In genomic region chr9:90255844-90256405, GRCm38 (mm10) we compare ENCODE assay signal across 14 mouse cellular contexts. TPM values are rescaled to one million over a fixed set of nuclear protein-coding genes. Genes with fewer than 3 reads are reported as not detected.
DNase-seq lines count a peak whose midpoint lies in the region; ATAC-seq and TF ChIP-seq lines count a peak whose summit lies in the region.
"Had no signal": no experiment of that assay in that cellular context is flagged by ENCODE, and none has a peak within 500 bp of the region (broad histone marks: within the 10 kb centered on the region; RNA-seq: fewer than 3 reads in every experiment).

No protein-coding gene starts in this region.

- no peak overlapping the region for H3K4me3 ChIP-seq in lung, embryonic 15.5 days
- H3K4me3 ChIP-seq in bone marrow, adult 2 months (replicated peaks; ENCODE audit: control insufficient read depth, low read depth, low read length), result no peak overlapping the region
- H3K4me3 ChIP-seq in liver, embryonic 16.5 days (ENCODE audit: low read depth, low read length), result no peak overlapping the region
- H3K4me3 ChIP-seq: stomach, embryonic 15.5 days had no signal

- no peaks in the 10 kb centered on the region for H3K9me3 ChIP-seq in lung, embryonic 15.5 days
- H3K9me3 ChIP-seq in liver, embryonic 16.5 days (replicated peaks; ENCODE audit: control insufficient read depth, low read length), result no peaks in the 10 kb centered on the region
- H3K9me3 ChIP-seq: stomach, embryonic 15.5 days had no signal

- no peaks in the 10 kb centered on the region for H3K27me3 ChIP-seq in lung, embryonic 15.5 days
- no peaks in the 10 kb centered on the region for H3K27me3 ChIP-seq in liver, embryonic 16.5 days (ENCODE audit: control insufficient read depth, insufficient read depth, low read depth, low read length)
- H3K27me3 ChIP-seq: stomach, embryonic 15.5 days had no signal

- no peak for DNase-seq in lung, postnatal 14 days
- no peak for DNase-seq in cerebellum, adult 9-10 months
- DNase-seq: kidney, postnatal 25 days; right cerebral cortex, postnatal 25 days had no signal

- no peak for TF ChIP-seq POLR2A in bone marrow, adult 2 months (IDR thresholded peaks at IDR 0.05; ENCODE audit: borderline replicate concordance, control insufficient read depth, low read depth, low read length)

- no peak overlapping the region for H3K4me2 ChIP-seq in lung, embryonic 15.5 days
- H3K4me2 ChIP-seq in liver, embryonic 16.5 days (ENCODE audit: low read depth, low read length), result no peak overlapping the region
- H3K4me2 ChIP-seq: heart, embryonic 11.5 days; stomach, embryonic 15.5 days had no signal

- no peak for TF ChIP-seq CTCF in bone marrow, adult 2 months (IDR thresholded peaks at IDR 0.05; ENCODE audit: control insufficient read depth, insufficient read depth, low read length)

- 49% methylated on average over 6 of the region's 6 CpGs for WGBS in lung, embryonic 15.5 days
- 44% methylated on average over 6 of the region's 6 CpGs for WGBS in bone marrow, adult 2 months
- WGBS in liver, embryonic 16.5 days (ENCODE audit: insufficient replicate concordance), result 38% methylated on average over 6 of the region's 6 CpGs

- H3K4me1 ChIP-seq in lung, embryonic 15.5 days, result peaks cover 29% of the 10 kb centered on the region
- peaks cover 20% of the 10 kb centered on the region for H3K4me1 ChIP-seq in bone marrow, adult 2 months (ENCODE audit: control insufficient read depth, insufficient read depth, low read length)
- peaks cover 74% of the 10 kb centered on the region for H3K4me1 ChIP-seq in liver, embryonic 16.5 days (ENCODE audit: control insufficient read depth, low read depth, low read length)

- H3K27ac ChIP-seq in lung, embryonic 15.5 days, result no peak overlapping the region
- peak overlapping the region; percentile 20 for H3K27ac ChIP-seq in bone marrow, adult 2 months (ENCODE audit: control insufficient read depth, insufficient read depth, low read depth, low read length, poor library complexity)
- peak overlapping the region; percentile 65 for H3K27ac ChIP-seq in liver, embryonic 16.5 days (ENCODE audit: low read length)
- H3K27ac ChIP-seq: macrophage; stomach, embryonic 15.5 days had no signal

- ATAC-seq in lung, embryonic 15.5 days (ENCODE audit: borderline replicate concordance, extremely low read depth, low FRiP score, low TSS enrichment), result peak; percentile 33; the same call in 1 of the 2 replicates
- peak; percentile 38 for ATAC-seq in granulocyte monocyte progenitor cell, adult 5-6 weeks (replicated peaks; ENCODE audit: poor library complexity, severe bottlenecking)
- no peak for ATAC-seq in liver, embryonic 16.5 days (ENCODE audit: low read depth)
- ATAC-seq in megakaryocyte-erythroid progenitor cell, adult 5-6 weeks (replicated peaks; ENCODE audit: low FRiP score, low TSS enrichment, poor library complexity, severe bottlenecking), result no peak
- no peak for ATAC-seq in erythroblast, adult 5-6 weeks (replicated peaks; ENCODE audit: low FRiP score, poor library complexity, severe bottlenecking)
- ATAC-seq: activated CD4-positive, CD25-positive, alpha-beta regulatory T cell, adult 4 months had no signal

- no peak overlapping the region for H3K9ac ChIP-seq in lung, embryonic 15.5 days
- H3K9ac ChIP-seq in liver, embryonic 16.5 days (ENCODE audit: low read depth, low read length), result peak overlapping the region; percentile 33; the same call in 1 of the 2 replicates
- H3K9ac ChIP-seq: stomach, embryonic 15.5 days had no signal

- H3K36me3 ChIP-seq in lung, embryonic 15.5 days, result no peaks in the 10 kb centered on the region; the same call in 1 of the 2 replicates
- no peaks in the 10 kb centered on the region for H3K36me3 ChIP-seq in liver, embryonic 16.5 days (ENCODE audit: control insufficient read depth, insufficient read depth)

RNA-seq across cellular contexts. Expression of gene Tbc1d2b, which starts 14.7 kb away (rescaled TPM):
- polyA plus RNA-seq in lung, embryonic 15.5 days (2015; fragmentation: Nextera tagmentation; extraction: Ambion mirVana), result 20.9 and 22.7 TPM in 2 replicates
- polyA plus RNA-seq in bone marrow, adult 2 months (2011; ENCODE audit: insufficient read depth, insufficient read length, low replicate concordance, missing spikeins), result 12.5 and 26.2 TPM in 2 replicates
- 61.2 and 68.0 TPM in 2 replicates for total RNA-seq in granulocyte monocyte progenitor cell, adult 5-6 weeks (2014; fragmentation: Nextera tagmentation)
- total RNA-seq in granulocyte monocyte progenitor cell, adult 5-6 weeks (2017), result 48.0 and 51.9 TPM in 2 replicates
- polyA plus RNA-seq in liver, embryonic 16.5 days (2015; fragmentation: Nextera tagmentation; extraction: Ambion mirVana), result 8.0 and 8.3 TPM in 2 replicates
- total RNA-seq in megakaryocyte-erythroid progenitor cell, adult 5-6 weeks (2014; fragmentation: Nextera tagmentation), result 53.8 and 66.1 TPM in 2 replicates
- total RNA-seq in megakaryocyte-erythroid progenitor cell, adult 5-6 weeks (2017), result 31.2 and 33.1 TPM in 2 replicates
- 69.2 and 78.6 TPM in 2 replicates for total RNA-seq in erythroblast, adult 5-6 weeks (2015; ENCODE audit: low replicate concordance)
- 76.9 and 83.4 TPM in 2 replicates for total RNA-seq in erythroblast, adult 5-6 weeks (2017; ENCODE audit: low replicate concordance)

Comparison
In these comparisons a context has a peak if more than half of its experiments do, and no peak if none do; other contexts are left out.
1. ATAC-seq: peak in lung, embryonic 15.5 days (single experiment) and granulocyte monocyte progenitor cell, adult 5-6 weeks (single experiment); none in liver, embryonic 16.5 days (single experiment), megakaryocyte-erythroid progenitor cell, adult 5-6 weeks (single experiment) and erythroblast, adult 5-6 weeks (single experiment).